ENCODE assay signal across 18 mouse cellular contexts in the genomic region with DNA sequence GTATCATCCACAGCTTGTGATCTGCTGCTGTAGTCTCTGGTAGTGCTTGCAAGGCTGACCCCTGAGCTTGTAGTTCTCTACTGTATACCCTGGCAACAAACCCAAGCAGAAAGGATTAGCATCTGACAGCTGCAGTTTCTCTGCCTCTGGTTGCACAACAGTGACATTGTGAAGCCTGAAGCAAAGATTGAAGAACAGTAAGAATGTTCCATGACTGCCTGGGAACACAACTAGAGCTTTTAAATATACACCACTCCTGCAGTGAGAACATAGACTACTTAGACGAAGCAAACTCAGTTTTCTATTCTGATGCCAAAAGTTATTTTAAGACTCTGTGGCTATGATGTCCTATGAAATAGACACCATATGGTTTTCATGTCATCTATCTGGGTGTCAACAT. TPM values are rescaled to one million over a fixed set of nuclear protein-coding genes. Genes with fewer than 3 reads are reported as not detected.
DNase-seq lines count a peak whose midpoint lies in the region; ATAC-seq and TF ChIP-seq lines count a peak whose summit lies in the region.
"Had no signal": no experiment of that assay in that cellular context is flagged by ENCODE, and none has a peak within 500 bp of the region (broad histone marks: within the 10 kb centered on the region; RNA-seq: fewer than 3 reads in every experiment).

A gene (minus strand): TSS at position 86 of the 400 bp plus-strand sequence.

- H3K27me3 ChIP-seq in lung, embryonic 15.5 days = no peaks in the 10 kb centered on the region
- H3K27me3 ChIP-seq in hindbrain, embryonic 10.5 days (ENCODE audit: insufficient read depth, poor library complexity, severe bottlenecking) = no peaks in the 10 kb centered on the region
- H3K27me3 ChIP-seq: embryonic facial prominence, embryonic 12.5 days; intestine, embryonic 15.5 days; neural tube, embryonic 12.5 days had no signal

- no peak for TF ChIP-seq CTCF in gastrocnemius, adult 2 months (IDR thresholded peaks at IDR 0.05)

- H3K27ac ChIP-seq in gastrocnemius, adult 2 months = peak within 1 kb of the TSS; percentile 86
- peak within 1 kb of the TSS; percentile 71 for H3K27ac ChIP-seq in lung, embryonic 15.5 days
- H3K27ac ChIP-seq in hindbrain, embryonic 10.5 days = no peak within 1 kb of the TSS
- H3K27ac ChIP-seq: embryonic facial prominence, embryonic 12.5 days; intestine, embryonic 15.5 days; midbrain, embryonic 10.5 days; neural tube, embryonic 12.5 days had no signal

- 31% methylated on average over 1 of the region's 1 CpGs for whole genome bisulfite sequencing in lung, embryonic 15.5 days
- 81% methylated on average over 1 of the region's 1 CpGs for WGBS in hindbrain, embryonic 10.5 days

- peaks cover 7% of the 10 kb centered on the region; the same call in 1 of the 2 replicates for H3K4me1 ChIP-seq in lung, embryonic 15.5 days
- H3K4me1 ChIP-seq in hindbrain, embryonic 10.5 days (replicated peaks) = no peaks in the 10 kb centered on the region
- H3K4me1 ChIP-seq: embryonic facial prominence, embryonic 12.5 days; intestine, embryonic 15.5 days; midbrain, embryonic 10.5 days; neural tube, embryonic 12.5 days had no signal

- peak within 1 kb of the TSS; percentile 57 for H3K4me3 ChIP-seq in gastrocnemius, adult 2 months
- no peak within 1 kb of the TSS for H3K4me3 ChIP-seq in lung, embryonic 15.5 days
- no peak within 1 kb of the TSS for H3K4me3 ChIP-seq in hindbrain, embryonic 10.5 days
- H3K4me3 ChIP-seq: embryonic facial prominence, embryonic 12.5 days; intestine, embryonic 15.5 days; midbrain, embryonic 10.5 days; neural tube, embryonic 12.5 days had no signal

- no peaks in the 10 kb centered on the region for H3K36me3 ChIP-seq in lung, embryonic 15.5 days
- H3K36me3 ChIP-seq in hindbrain, embryonic 10.5 days = no peaks in the 10 kb centered on the region
- H3K36me3 ChIP-seq: embryonic facial prominence, embryonic 12.5 days; intestine, embryonic 15.5 days; midbrain, embryonic 10.5 days; neural tube, embryonic 12.5 days had no signal

- no peaks in the 10 kb centered on the region for H3K9me3 ChIP-seq in lung, embryonic 15.5 days
- H3K9me3 ChIP-seq in hindbrain, embryonic 10.5 days = no peaks in the 10 kb centered on the region
- H3K9me3 ChIP-seq: embryonic facial prominence, embryonic 12.5 days; intestine, embryonic 15.5 days; midbrain, embryonic 10.5 days; neural tube, embryonic 12.5 days had no signal

- intact Hi-C loops in gastrocnemius, adult 2 months (cut with DNase I) = no loop called here
- intact Hi-C loops in gastrocnemius, postnatal 14 days (cut with DNase I; ENCODE audit: low total_unique reads) = no loop called here

- ATAC-seq in lung, embryonic 15.5 days (ENCODE audit: borderline replicate concordance, extremely low read depth, low FRiP score, low TSS enrichment) = peak; percentile 88
- ATAC-seq: intestine, embryonic 15.5 days had no signal

- peak; percentile 33 for DNase-seq in gastrocnemius, adult 2 months
- DNase-seq in gastrocnemius, postnatal 14 days = no peak
- peak; percentile 21 to 48 for DNase-seq in urinary bladder, postnatal 36 days (ENCODE audit: low spot score in 2 of 2)
- DNase-seq in urinary bladder, postnatal 10 days (ENCODE audit: low spot score) = no peak
- no peak for DNase-seq in ovary, postnatal 14 days (ENCODE audit: low spot score)
- no peak for DNase-seq in adrenal gland, adult 18-20 months (ENCODE audit: low spot score in 2 of 2)
- DNase-seq in hindbrain, embryonic 10.5 days (ENCODE audit: low spot score) = no peak
- DNase-seq: adrenal gland, postnatal 10 days; cerebellum, adult 11-12 months; right cerebral cortex, postnatal 25 days had no signal

- H3K4me2 ChIP-seq in lung, embryonic 15.5 days = no peak within 1 kb of the TSS
- H3K4me2 ChIP-seq: embryonic facial prominence, embryonic 12.5 days; intestine, embryonic 15.5 days; neural tube, embryonic 12.5 days had no signal

- no peak within 1 kb of the TSS for H3K9ac ChIP-seq in lung, embryonic 15.5 days
- H3K9ac ChIP-seq: embryonic facial prominence, embryonic 12.5 days; intestine, embryonic 15.5 days; neural tube, embryonic 12.5 days had no signal

RNA-seq across cellular contexts. Expression of the gene that starts here (rescaled TPM):
- total RNA-seq in gastrocnemius, adult 2 months (2021) = 10 to 100 TPM; 16.1 to 26.2 TPM
- 1 to 10 TPM; 1.3 to 5.4 TPM for total RNA-seq in gastrocnemius, postnatal 14 days (2021)
- polyA plus RNA-seq in lung, embryonic 15.5 days (2015; fragmentation: Nextera tagmentation; extraction: Ambion mirVana) = 1.5 TPM in 2 replicates
- total RNA-seq in adrenal gland, adult 18-20 months (2021) = not detected
- polyA plus RNA-seq in hindbrain, embryonic 10.5 days (2016; fragmentation: Nextera tagmentation; extraction: Ambion mirVana) = not detected in 2 replicates
- total RNA-seq: liver, adult 2 months had no signal
- polyA plus RNA-seq: C2C12; intestine, embryonic 15.5 days; liver, adult 2 months; midbrain, embryonic 10.5 days; neural tube, embryonic 12.5 days; testis, adult 2 months had no signal

Comparison
In these comparisons a context has a peak if more than half of its experiments do, and no peak if none do; other contexts are left out.
1. DNase-seq: peak in gastrocnemius, adult 2 months (single experiment) and urinary bladder, postnatal 36 days (2 of 2); none in gastrocnemius, postnatal 14 days (single experiment), urinary bladder, postnatal 10 days (single experiment), ovary, postnatal 14 days (single experiment), adrenal gland, adult 18-20 months (0 of 2) and hindbrain, embryonic 10.5 days (single experiment).